Mouse (Mus musculus): ENCODE data around the gene Stxbp2. TPM values are rescaled to one million over a fixed set of nuclear protein-coding genes. Genes with fewer than 3 reads are reported as not detected.

Gene Stxbp2
- polyA plus RNA-seq, 1 experiment from 2014 or later, result 102 TPM

DNA sequence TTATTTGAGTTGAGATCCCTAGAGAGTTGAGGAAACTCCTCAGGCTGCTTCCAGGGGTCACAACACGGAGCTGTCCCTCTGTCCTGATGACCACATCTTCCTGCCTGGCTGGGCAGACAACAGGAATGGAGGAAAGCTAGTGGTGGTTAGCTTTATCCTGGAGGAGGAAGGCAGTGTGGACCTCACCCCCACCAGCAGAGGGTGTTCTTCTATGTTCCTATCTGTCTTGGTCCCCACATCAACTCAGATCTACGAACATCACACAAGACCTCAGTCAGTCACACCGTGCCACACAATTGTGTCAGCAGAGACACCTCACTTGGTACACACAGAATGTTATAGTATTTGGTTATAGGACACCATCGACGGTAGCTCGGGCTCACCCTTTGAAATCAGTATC, 56.8 kb downstream of the Stxbp2 start:
- H3K4me3 ChIP-seq (ENCODE audit: low read length), result no peak overlapping the region
- WGBS, result 72% methylated on average over 6 of the region's 6 CpGs
- H3K9ac ChIP-seq (replicated peaks; ENCODE audit: low read length), result no peak overlapping the region
- H3K9me3 ChIP-seq (ENCODE audit: low read length), result no peaks in the 10 kb centered on the region
- H3K4me2 ChIP-seq (replicated peaks; ENCODE audit: low read depth, low read length), result no peak overlapping the region
- H3K36me3 ChIP-seq (ENCODE audit: insufficient read depth, low read length), result no peaks in the 10 kb centered on the region
- no peak for ATAC-seq (ENCODE audit: low FRiP score, low TSS enrichment)
- no peak overlapping the region for H3K27ac ChIP-seq (ENCODE audit: low read length)
- no peaks in the 10 kb centered on the region for H3K27me3 ChIP-seq (ENCODE audit: insufficient read depth, low read length)
- H3K4me1 ChIP-seq (ENCODE audit: insufficient read depth, low read length), result no peaks in the 10 kb centered on the region

DNA sequence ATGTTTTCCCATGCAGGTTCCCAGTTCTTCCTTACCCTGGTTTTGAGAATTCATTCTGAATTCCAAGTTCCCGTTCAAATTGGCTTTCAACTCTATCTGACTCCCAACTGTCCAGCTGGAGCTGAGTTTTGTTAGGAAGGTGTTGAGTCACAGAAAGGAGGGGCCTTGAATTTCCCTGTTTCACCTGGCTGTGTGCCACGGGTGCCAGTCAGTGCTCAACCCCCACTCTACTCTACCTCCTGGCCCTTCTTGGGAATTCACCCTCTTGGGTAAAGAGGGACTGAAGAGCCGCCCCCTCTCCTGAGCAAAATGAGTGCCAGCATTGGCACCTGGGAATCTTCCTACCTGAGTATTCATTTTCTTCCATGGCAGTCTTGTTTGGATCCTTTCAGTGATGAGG, 60.0 kb downstream of the Stxbp2 start:
- WGBS, result 72% methylated on average over 3 of the region's 3 CpGs
- H3K9me3 ChIP-seq (ENCODE audit: low read length), result no peaks in the 10 kb centered on the region
- no peak overlapping the region for H3K4me3 ChIP-seq (ENCODE audit: low read length)
- H3K27ac ChIP-seq (ENCODE audit: low read length), result no peak overlapping the region
- no peak overlapping the region for H3K4me2 ChIP-seq (replicated peaks; ENCODE audit: low read depth, low read length)
- no peak overlapping the region for H3K9ac ChIP-seq (replicated peaks; ENCODE audit: low read length)
- no peaks in the 10 kb centered on the region for H3K4me1 ChIP-seq (ENCODE audit: insufficient read depth, low read length)
- no peak for ATAC-seq (ENCODE audit: low FRiP score, low TSS enrichment)
- no peaks in the 10 kb centered on the region for H3K36me3 ChIP-seq (ENCODE audit: insufficient read depth, low read length)
- no peaks in the 10 kb centered on the region for H3K27me3 ChIP-seq (ENCODE audit: insufficient read depth, low read length)

Other genes starting within 250 kb of the Stxbp2 start
- 11.6 and 12.1 TPM in 2 replicates for gene Arhgef18, start 237.9 kb upstream of the Stxbp2 start, polyA plus RNA-seq (2015; fragmentation: Nextera tagmentation; extraction: Ambion mirVana)
- 8.7 and 10.1 TPM in 2 replicates for gene Pex11g, start 163.3 kb upstream of the Stxbp2 start, polyA plus RNA-seq (2015; fragmentation: Nextera tagmentation; extraction: Ambion mirVana)
- gene Tex45, start 160.1 kb upstream of the Stxbp2 start, polyA plus RNA-seq (2015; fragmentation: Nextera tagmentation; extraction: Ambion mirVana), result 0.19 TPM in 1 of 2 replicates, not detected in the other
- gene Zfp358, start 137.8 kb upstream of the Stxbp2 start, polyA plus RNA-seq (2015; fragmentation: Nextera tagmentation; extraction: Ambion mirVana), result 55.6 and 57.1 TPM in 2 replicates
- gene Mcoln1, start 130.5 kb upstream of the Stxbp2 start, polyA plus RNA-seq (2015; fragmentation: Nextera tagmentation; extraction: Ambion mirVana), result 72.2 and 73.5 TPM in 2 replicates
- 35.7 and 42.4 TPM in 2 replicates for gene Pnpla6, start 115.6 kb upstream of the Stxbp2 start, polyA plus RNA-seq (2015; fragmentation: Nextera tagmentation; extraction: Ambion mirVana)
- 8.4 and 8.5 TPM in 2 replicates for gene C330021F23Rik, start 63.0 kb upstream of the Stxbp2 start, polyA plus RNA-seq (2015; fragmentation: Nextera tagmentation; extraction: Ambion mirVana)
- 13.7 and 16.8 TPM in 2 replicates for gene Camsap3, start 43.7 kb upstream of the Stxbp2 start, polyA plus RNA-seq (2015; fragmentation: Nextera tagmentation; extraction: Ambion mirVana)
- gene Xab2, start 9.6 kb upstream of the Stxbp2 start, polyA plus RNA-seq (2015; fragmentation: Nextera tagmentation; extraction: Ambion mirVana), result 75.2 and 76.9 TPM in 2 replicates
- 85.9 and 90.4 TPM in 2 replicates for gene Pet100, start 9.4 kb upstream of the Stxbp2 start, polyA plus RNA-seq (2015; fragmentation: Nextera tagmentation; extraction: Ambion mirVana)
- gene Pcp2, start 5.4 kb upstream of the Stxbp2 start, polyA plus RNA-seq (2015; fragmentation: Nextera tagmentation; extraction: Ambion mirVana), result 0.48 and 0.51 TPM in 2 replicates
- 0.31 and 0.55 TPM in 2 replicates for gene Retn, start 24.8 kb downstream of the Stxbp2 start, polyA plus RNA-seq (2015; fragmentation: Nextera tagmentation; extraction: Ambion mirVana)
- gene Mcemp1, start 34.8 kb downstream of the Stxbp2 start, polyA plus RNA-seq (2015; fragmentation: Nextera tagmentation; extraction: Ambion mirVana), result 0.20 and 0.50 TPM in 2 replicates
- gene Fcor, start 41.4 kb downstream of the Stxbp2 start, polyA plus RNA-seq (2015; fragmentation: Nextera tagmentation; extraction: Ambion mirVana), result 13.2 and 14.8 TPM in 2 replicates
- 42.1 and 44.7 TPM in 2 replicates for gene Trappc5, start 45.3 kb downstream of the Stxbp2 start, polyA plus RNA-seq (2015; fragmentation: Nextera tagmentation; extraction: Ambion mirVana)
- gene Fcer2a, start 63.2 kb downstream of the Stxbp2 start, polyA plus RNA-seq (2015; fragmentation: Nextera tagmentation; extraction: Ambion mirVana), result 0.22 TPM in 1 of 2 replicates, not detected in the other
- gene Clec4g, start 89.7 kb downstream of the Stxbp2 start, polyA plus RNA-seq (2015; fragmentation: Nextera tagmentation; extraction: Ambion mirVana), result 0.41 and 0.45 TPM in 2 replicates
- gene Cd209a, start 118.0 kb downstream of the Stxbp2 start, polyA plus RNA-seq (2015; fragmentation: Nextera tagmentation; extraction: Ambion mirVana), result not detected in 2 replicates
- gene Cd209e, start 223.4 kb downstream of the Stxbp2 start, polyA plus RNA-seq (2015; fragmentation: Nextera tagmentation; extraction: Ambion mirVana), result not detected in 2 replicates
- not detected in 2 replicates for gene Cd209d, start 247.6 kb downstream of the Stxbp2 start, polyA plus RNA-seq (2015; fragmentation: Nextera tagmentation; extraction: Ambion mirVana)